Mouse (Mus musculus): ENCODE results near the gene Wipi1. TPM values are rescaled to one million over a fixed set of nuclear protein-coding genes. Genes with fewer than 3 reads are reported as not detected.

The Wipi1 gene
- total RNA-seq, 2 experiments from 2014 or later: 26.8 to 56.0 TPM

- DNase-seq: no peak
Measured at GRCm38 (mm10) chr11:109579999-109580398, 31.8 kb downstream of the Wipi1 start.

- no peak for DNase-seq
Measured at GRCm38 (mm10) chr11:109578536-109578935, 33.2 kb downstream of the Wipi1 start.

GRCm38 (mm10) chr11:109575832-109576231 lies 35.9 kb downstream of the Wipi1 start:
- DNase-seq: no peak

- DNase-seq: no peak
Measured at GRCm38 (mm10) chr11:109574604-109575003, 37.2 kb downstream of the Wipi1 start.

- DNase-seq: no peak
Measured at GRCm38 (mm10) chr11:109572051-109572450, 39.7 kb downstream of the Wipi1 start.

- no peak for DNase-seq
Measured at GRCm38 (mm10) chr11:109569809-109570208, 42.0 kb downstream of the Wipi1 start.

- no peak for DNase-seq
Measured at GRCm38 (mm10) chr11:109569007-109569618, 42.7 kb downstream of the Wipi1 start.

- no peak for DNase-seq
Measured at GRCm38 (mm10) chr11:109564466-109565214, 47.1 kb downstream of the Wipi1 start.

GRCm38 (mm10) chr11:109563708-109564107 lies 48.1 kb downstream of the Wipi1 start:
- DNase-seq: no peak

GRCm38 (mm10) chr11:109561445-109561844 lies 50.3 kb downstream of the Wipi1 start:
- DNase-seq: no peak

- DNase-seq: no peak
Measured at GRCm38 (mm10) chr11:109560793-109561257, 50.9 kb downstream of the Wipi1 start.

GRCm38 (mm10) chr11:109559241-109559640 lies 52.5 kb downstream of the Wipi1 start:
- DNase-seq: no peak

GRCm38 (mm10) chr11:109557419-109557818 lies 54.3 kb downstream of the Wipi1 start:
- no peak for DNase-seq

- DNase-seq: no peak
Measured at GRCm38 (mm10) chr11:109556130-109556529, 55.6 kb downstream of the Wipi1 start.

- no peak for DNase-seq
Measured at GRCm38 (mm10) chr11:109554443-109554842, 57.3 kb downstream of the Wipi1 start.

GRCm38 (mm10) chr11:109553921-109554320 lies 57.8 kb downstream of the Wipi1 start:
- no peak for DNase-seq

GRCm38 (mm10) chr11:109549599-109550290 lies 62.0 kb downstream of the Wipi1 start:
- DNase-seq: no peak

- no peak for DNase-seq
Measured at GRCm38 (mm10) chr11:109547652-109548051, 64.1 kb downstream of the Wipi1 start.

GRCm38 (mm10) chr11:109546305-109547001 lies 65.3 kb downstream of the Wipi1 start:
- DNase-seq: no peak

GRCm38 (mm10) chr11:109545700-109546143 lies 66.0 kb downstream of the Wipi1 start:
- no peak for DNase-seq

- DNase-seq: no peak
Measured at GRCm38 (mm10) chr11:109545265-109545664, 66.5 kb downstream of the Wipi1 start.

GRCm38 (mm10) chr11:109544432-109544831 lies 67.3 kb downstream of the Wipi1 start:
- no peak for DNase-seq

Measured in adrenal gland, postnatal 36 days (tissue).